Mouse (Mus musculus): ENCODE measurements around the gene Nptx2.

GRCm38 (mm10) chr5:144550622-144551137, 5.0 kb downstream of the Nptx2 start:
- TF ChIP-seq CTCF (IDR thresholded peaks at IDR 0.05; ENCODE audit: control insufficient read depth, insufficient read depth, low read length) (no peak), POLR2A (IDR thresholded peaks at IDR 0.05; ENCODE audit: borderline replicate concordance, control insufficient read depth, low read depth, low read length) (no peak)
